Mouse (Mus musculus): Measurements from ENCODE around the gene Jph4. TPM values are rescaled to one million over a fixed set of nuclear protein-coding genes. Genes with fewer than 3 reads are reported as not detected.

Jph4 gene
- polyA plus RNA-seq (2012; rRNA removed): 0.02 and 0.03 TPM in 2 replicates

GRCm38 (mm10) chr14:55116425-55117200 lies at the start of gene Jph4:
Gene Jph4, minus strand, starts transcription at chr14:55116935.

GRCm38 (mm10) chr14:55105836-55106809 lies 10.6 kb downstream of the Jph4 start, which contains the start of gene Ap1g2:
Gene Ap1g2, minus strand, starts transcription at chr14:55106593.

GRCm38 (mm10) chr14:55094704-55095231 lies 22.0 kb downstream of the Jph4 start, which contains the start of gene Thtpa:
Gene Thtpa, plus strand, starts transcription at chr14:55094784.

GRCm38 (mm10) chr14:55092011-55092577 lies 24.6 kb downstream of the Jph4 start, which contains the start of gene Zfhx2:
Gene Zfhx2, minus strand, starts transcription at chr14:55092324.

Other genes with a start within 250 kb of the Jph4 start
- gene Homez, start 246.0 kb downstream of the Jph4 start, polyA plus RNA-seq (2012; rRNA removed): 1.5 and 2.1 TPM in 2 replicates
- gene Ppp1r3e, start 239.4 kb downstream of the Jph4 start, polyA plus RNA-seq (2012; rRNA removed): 1.9 and 2.0 TPM in 2 replicates
- gene Bcl2l2, start 233.6 kb downstream of the Jph4 start, polyA plus RNA-seq (2012; rRNA removed): 8.9 and 9.0 TPM in 2 replicates
- 0.07 and 0.12 TPM in 2 replicates for gene Gm20521, start 233.5 kb downstream of the Jph4 start, polyA plus RNA-seq (2012; rRNA removed)
- gene Pabpn1, start 224.4 kb downstream of the Jph4 start, polyA plus RNA-seq (2012; rRNA removed): 101 and 125 TPM in 2 replicates
- gene Slc22a17, start 203.8 kb downstream of the Jph4 start, polyA plus RNA-seq (2012; rRNA removed): 4.2 and 5.5 TPM in 2 replicates
- gene Efs, start 190.8 kb downstream of the Jph4 start, polyA plus RNA-seq (2012; rRNA removed): 0.38 and 0.47 TPM in 2 replicates
- not detected in 2 replicates for gene Il25, start 184.2 kb downstream of the Jph4 start, polyA plus RNA-seq (2012; rRNA removed)
- gene Cmtm5, start 180.7 kb downstream of the Jph4 start, polyA plus RNA-seq (2012; rRNA removed): 0.04 TPM in 1 of 2 replicates, not detected in the other
- 0.05 and 0.14 TPM in 2 replicates for gene Myh6, start 150.0 kb downstream of the Jph4 start, polyA plus RNA-seq (2012; rRNA removed)
- gene Gm17428, start 140.0 kb downstream of the Jph4 start, polyA plus RNA-seq (2012; rRNA removed): not detected in 2 replicates
- 0.06 and 0.11 TPM in 2 replicates for gene Myh7, start 122.3 kb downstream of the Jph4 start, polyA plus RNA-seq (2012; rRNA removed)
- 20.9 and 22.6 TPM in 2 replicates for gene Ngdn, start 101.5 kb downstream of the Jph4 start, polyA plus RNA-seq (2012; rRNA removed)
- gene Zfhx2, start 24.6 kb downstream of the Jph4 start, polyA plus RNA-seq (2012; rRNA removed): 0.26 and 0.29 TPM in 2 replicates
- gene Thtpa, start 22.2 kb downstream of the Jph4 start, polyA plus RNA-seq (2012; rRNA removed): 3.3 and 3.6 TPM in 2 replicates
- 8.7 and 9.3 TPM in 2 replicates for gene Ap1g2, start 10.3 kb downstream of the Jph4 start, polyA plus RNA-seq (2012; rRNA removed)
- gene Dhrs2, start 105.1 kb upstream of the Jph4 start, polyA plus RNA-seq (2012; rRNA removed): 0.03 TPM in 1 of 2 replicates, not detected in the other